Mouse (Mus musculus): Measurements from ENCODE around the gene Npnt.

GRCm38 (mm10) chr3:132868838-132869237 lies 81.3 kb downstream of the Npnt start:
- no peak for TF ChIP-seq CTCF (IDR thresholded peaks at IDR 0.05; ENCODE audit: control insufficient read depth, insufficient read depth, low read length)
- no peak for TF ChIP-seq POLR2A (IDR thresholded peaks at IDR 0.05; ENCODE audit: borderline replicate concordance, control insufficient read depth, low read depth, low read length)

Measured in bone marrow, adult 2 months (tissue).